Mouse (Mus musculus): ENCODE measurements around the gene Caprin1. TPM values are rescaled to one million over a fixed set of nuclear protein-coding genes. Genes with fewer than 3 reads are reported as not detected.

Gene Caprin1
- polyA plus RNA-seq, 1 experiment from 2014 or later, result 202 TPM

- ATAC-seq (ENCODE audit: extremely low read depth, insufficient number of reproducible peaks, low FRiP score, low TSS enrichment), result no peak
- Histone ChIP-seq H3K9ac (no peak overlapping the region), H3K36me3 (peaks cover 92% of the 10 kb centered on the region), H3K27ac (replicated peaks) (no peak overlapping the region), H3K4me3 (no peak overlapping the region), H3K9me3 (no peaks in the 10 kb centered on the region), H3K4me1 (no peaks in the 10 kb centered on the region), H3K27me3 (replicated peaks) (no peaks in the 10 kb centered on the region), H3K4me2 (no peak overlapping the region)
- 75% methylated on average over 2 of the region's 2 CpGs for WGBS
Observed at GRCm38 (mm10) chr2:103724521-103724920, 72.9 kb downstream of the Caprin1 start.

- no peak for ATAC-seq (ENCODE audit: extremely low read depth, insufficient number of reproducible peaks, low FRiP score, low TSS enrichment)
- no peak overlapping the region for H3K9ac ChIP-seq
- no peaks in the 10 kb centered on the region for H3K9me3 ChIP-seq
- H3K4me1 ChIP-seq, result peaks cover 21% of the 10 kb centered on the region
- H3K27me3 ChIP-seq (replicated peaks), result no peaks in the 10 kb centered on the region
- H3K4me3 ChIP-seq, result no peak overlapping the region
- 96% methylated on average over 7 of the region's 7 CpGs for WGBS
- no peak overlapping the region for H3K27ac ChIP-seq (replicated peaks)
- peaks cover 86% of the 10 kb centered on the region for H3K36me3 ChIP-seq
- no peak overlapping the region for H3K4me2 ChIP-seq
Observed at GRCm38 (mm10) chr2:103719292-103719646, 78.2 kb downstream of the Caprin1 start.

GRCm38 (mm10) chr2:103718594-103719291, 78.7 kb downstream of the Caprin1 start:
- Histone ChIP-seq H3K27ac (replicated peaks) (no peak overlapping the region), H3K4me3 (no peak overlapping the region), H3K9me3 (no peaks in the 10 kb centered on the region), H3K4me1 (peaks cover 21% of the 10 kb centered on the region), H3K36me3 (peaks cover 86% of the 10 kb centered on the region), H3K27me3 (replicated peaks) (no peaks in the 10 kb centered on the region), H3K4me2 (no peak overlapping the region), H3K9ac (no peak overlapping the region)
- WGBS, result 61% methylated on average over 8 of the region's 8 CpGs
- ATAC-seq (ENCODE audit: extremely low read depth, insufficient number of reproducible peaks, low FRiP score, low TSS enrichment), result no peak

- Histone ChIP-seq H3K4me1 (peaks cover 25% of the 10 kb centered on the region), H3K27ac (replicated peaks) (no peak overlapping the region; the same call in 1 of the 2 replicates), H3K27me3 (replicated peaks) (no peaks in the 10 kb centered on the region), H3K9me3 (no peaks in the 10 kb centered on the region), H3K4me3 (no peak overlapping the region), H3K9ac (no peak overlapping the region), H3K4me2 (no peak overlapping the region), H3K36me3 (peaks cover 94% of the 10 kb centered on the region)
- no peak for ATAC-seq (ENCODE audit: extremely low read depth, insufficient number of reproducible peaks, low FRiP score, low TSS enrichment)
- WGBS, result 66% methylated on average over 4 of the region's 4 CpGs
Observed at GRCm38 (mm10) chr2:103714412-103714811, 83.0 kb downstream of the Caprin1 start.

GRCm38 (mm10) chr2:103713831-103714230, 83.6 kb downstream of the Caprin1 start:
- no peaks in the 10 kb centered on the region for H3K9me3 ChIP-seq
- H3K36me3 ChIP-seq, result peaks cover 96% of the 10 kb centered on the region
- WGBS, result 83% methylated on average over 7 of the region's 7 CpGs
- no peak for ATAC-seq (ENCODE audit: extremely low read depth, insufficient number of reproducible peaks, low FRiP score, low TSS enrichment)
- H3K27ac ChIP-seq (replicated peaks), result no peak overlapping the region
- H3K4me1 ChIP-seq, result peaks cover 25% of the 10 kb centered on the region
- H3K27me3 ChIP-seq (replicated peaks), result no peaks in the 10 kb centered on the region
- no peak overlapping the region for H3K4me2 ChIP-seq
- H3K4me3 ChIP-seq, result no peak overlapping the region
- H3K9ac ChIP-seq, result no peak overlapping the region

Small RNA genes within 50 kb of the gene (microRNA-seq; reads per million reads assigned to microRNA genes)
- gene Gm22757, result not detected
- gene Gm22761, result not detected

Other genes with a start within 250 kb of the Caprin1 start
- gene Abtb2, start 231.3 kb downstream of the Caprin1 start, polyA plus RNA-seq (2015; fragmentation: Nextera tagmentation; extraction: Ambion mirVana), result 17.4 and 18.4 TPM in 2 replicates
- 15.8 and 16.1 TPM in 2 replicates for gene Nat10, start 36.4 kb downstream of the Caprin1 start, polyA plus RNA-seq (2015; fragmentation: Nextera tagmentation; extraction: Ambion mirVana)
- 23.9 and 24.5 TPM in 2 replicates for gene Lmo2, start 160.3 kb upstream of the Caprin1 start, polyA plus RNA-seq (2015; fragmentation: Nextera tagmentation; extraction: Ambion mirVana)
- 37.2 and 42.8 TPM in 2 replicates for gene Fbxo3, start 230.1 kb upstream of the Caprin1 start, polyA plus RNA-seq (2015; fragmentation: Nextera tagmentation; extraction: Ambion mirVana)
- 1.6 and 1.9 TPM in 2 replicates for gene 4931422A03Rik, start 230.7 kb upstream of the Caprin1 start, polyA plus RNA-seq (2015; fragmentation: Nextera tagmentation; extraction: Ambion mirVana)